Mouse (Mus musculus) liver, postnatal 0 days (tissue): ENCODE data around the gene Rpf2.

Experiments
- CTCF ChIP-seq: sonication (generic); IDR thresholded peaks from 2 replicates; pipeline ENCODE4 v1.5.1; 2016; ENCODE audit warnings: antibody characterized with exemption, low read depth
- EP300 ChIP-seq: IDR thresholded peaks from 2 replicates; pipeline ENCODE4 v1.6.1; 2016; ENCODE audit warnings: antibody characterized with exemption, low read depth, mild to moderate bottlenecking

DNA sequence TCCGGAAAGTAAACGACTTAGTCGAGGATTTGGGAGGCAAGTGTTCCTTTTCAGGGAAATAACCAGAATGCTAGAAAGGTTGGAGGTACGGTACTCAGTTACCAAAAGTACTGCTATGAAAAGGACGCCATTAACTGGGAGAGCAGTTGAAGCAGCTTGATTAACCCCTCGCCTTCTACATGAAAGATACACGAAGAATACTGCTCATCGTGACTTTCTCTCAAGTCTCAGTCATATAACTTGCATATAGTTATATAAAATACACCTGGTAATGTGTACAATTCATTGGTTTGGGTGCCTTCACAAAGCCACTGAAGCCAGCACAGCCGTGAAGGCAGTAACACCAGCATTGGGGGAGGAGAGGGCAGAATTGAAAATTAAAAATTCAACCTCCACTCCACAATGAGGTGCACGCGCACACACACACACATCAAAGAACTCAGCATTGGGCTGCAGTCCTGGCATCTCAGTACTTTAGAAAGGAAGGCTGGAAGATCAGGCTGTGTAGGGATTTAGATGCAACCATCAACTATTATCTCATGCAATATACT lies 405 bp upstream of the Rpf2 start:
- no peak for TF ChIP-seq CTCF
- no peak; the same call in 1 of the 2 replicates for TF ChIP-seq EP300
